8 mouse cellular contexts compared by ENCODE assay signal in the genomic region with DNA sequence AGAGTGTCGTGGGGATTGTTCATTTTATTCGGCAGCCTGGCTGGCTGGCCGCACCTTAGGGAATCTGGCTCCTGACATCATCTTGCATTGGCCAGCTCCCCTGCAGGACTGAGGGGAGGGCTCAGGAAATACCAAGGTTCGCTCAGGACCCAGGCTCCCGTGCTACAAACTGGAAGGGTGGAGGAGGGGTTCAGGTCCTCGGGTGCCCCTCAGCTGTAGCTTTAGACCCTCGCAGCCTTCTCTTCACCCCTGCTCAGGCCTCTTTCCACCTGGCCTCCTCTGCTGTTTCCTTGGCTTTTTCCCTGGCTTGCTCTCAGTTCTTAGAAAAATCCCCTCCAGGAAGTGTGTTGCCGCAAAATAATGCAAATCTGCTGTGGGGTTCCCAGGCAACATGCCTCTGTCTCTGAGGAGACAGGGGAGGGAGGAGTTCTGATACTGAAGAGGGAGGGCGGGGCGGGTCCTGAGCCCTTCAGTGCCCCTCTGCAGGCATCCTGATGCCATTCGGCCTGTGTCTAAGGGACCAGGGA. TPM values are rescaled to one million over a fixed set of nuclear protein-coding genes. Genes with fewer than 3 reads are reported as not detected.
DNase-seq lines count a peak whose midpoint lies in the region; ATAC-seq and TF ChIP-seq lines count a peak whose summit lies in the region.

No protein-coding gene starts in this region.

- ATAC-seq in embryonic facial prominence, embryonic 12.5 days (ENCODE audit: insufficient number of reproducible peaks, insufficient read depth, low FRiP score, low TSS enrichment), result no peak
- ATAC-seq in intestine, embryonic 16.5 days, result no peak

- no peaks in the 10 kb centered on the region for H3K27me3 ChIP-seq in embryonic facial prominence, embryonic 12.5 days
- no peaks in the 10 kb centered on the region for H3K27me3 ChIP-seq in intestine, embryonic 16.5 days (replicated peaks; ENCODE audit: control insufficient read depth, insufficient read depth, low read length)
- no peaks in the 10 kb centered on the region for H3K27me3 ChIP-seq in small intestine, adult 2 months (ENCODE audit: control insufficient read depth, insufficient read depth, low read length)

- intact Hi-C loops in left cerebral cortex, postnatal 4 days (cut with DNase I), result loop anchor here (10.0 kb wide), 1 partner anchor 56 kb away; a partner anchor contains a TSS
- intact Hi-C loops in left cerebral cortex, postnatal 25 days (cut with DNase I), result no loop called here

- TF ChIP-seq CTCF in small intestine, adult 2 months (IDR thresholded peaks at IDR 0.05; ENCODE audit: extremely low read depth, insufficient read length, insufficient replicate concordance, low read depth, low read length), result no peak

- DNase-seq in left cerebral cortex, postnatal 4 days, result peak; percentile 16
- no peak for DNase-seq in left cerebral cortex, postnatal 25 days (ENCODE audit: low spot score in 2 of 2)
- DNase-seq in right cerebral cortex, adult 2 months (ENCODE audit: low spot score in 2 of 2), result no peak
- DNase-seq in right cerebral cortex, adult 18-20 months, result no peak
- no peak for DNase-seq in layer of hippocampus, adult 9-11 months

- H3K9ac ChIP-seq in embryonic facial prominence, embryonic 12.5 days, result 0 out of 2 replicates have a peak overlapping the region, but pooled peaks have one; percentile 16
- H3K9ac ChIP-seq in intestine, embryonic 16.5 days (ENCODE audit: low read depth, low read length), result peak overlapping the region; percentile 51

- peak overlapping the region; percentile 81 for H3K27ac ChIP-seq in embryonic facial prominence, embryonic 12.5 days
- H3K27ac ChIP-seq in intestine, embryonic 16.5 days (ENCODE audit: low read length), result peak overlapping the region; percentile 85
- H3K27ac ChIP-seq in small intestine, adult 2 months (ENCODE audit: insufficient read depth, low read depth, low read length), result peak overlapping the region; percentile 90

- no peak for TF ChIP-seq POLR2A in small intestine, adult 2 months (IDR thresholded peaks at IDR 0.05; ENCODE audit: low read depth, low read length)

- no peak overlapping the region for H3K4me3 ChIP-seq in embryonic facial prominence, embryonic 12.5 days
- H3K4me3 ChIP-seq in intestine, embryonic 16.5 days (ENCODE audit: low read length), result no peak overlapping the region
- no peak overlapping the region; the same call in 1 of the 2 replicates for H3K4me3 ChIP-seq in small intestine, adult 2 months (ENCODE audit: low read depth, low read length)

- peaks cover 36% of the 10 kb centered on the region for H3K4me1 ChIP-seq in embryonic facial prominence, embryonic 12.5 days
- H3K4me1 ChIP-seq in intestine, embryonic 16.5 days (ENCODE audit: control insufficient read depth, insufficient read depth, low read length), result peaks cover 40% of the 10 kb centered on the region
- H3K4me1 ChIP-seq in small intestine, adult 2 months (ENCODE audit: control insufficient read depth, insufficient read depth, insufficient read length, low read length), result peaks cover 43% of the 10 kb centered on the region

- H3K9me3 ChIP-seq in embryonic facial prominence, embryonic 12.5 days, result no peaks in the 10 kb centered on the region
- H3K9me3 ChIP-seq in intestine, embryonic 16.5 days (ENCODE audit: control insufficient read depth, low read length), result no peaks in the 10 kb centered on the region

- no peaks in the 10 kb centered on the region for H3K36me3 ChIP-seq in embryonic facial prominence, embryonic 12.5 days
- H3K36me3 ChIP-seq in intestine, embryonic 16.5 days (ENCODE audit: control insufficient read depth, insufficient read depth, low read length), result no peaks in the 10 kb centered on the region
- H3K36me3 ChIP-seq in small intestine, adult 2 months (ENCODE audit: control insufficient read depth, insufficient read depth, low read length), result no peaks in the 10 kb centered on the region

- peak overlapping the region; percentile 37 for H3K4me2 ChIP-seq in embryonic facial prominence, embryonic 12.5 days (replicated peaks)
- peak overlapping the region; percentile 38 for H3K4me2 ChIP-seq in intestine, embryonic 16.5 days (ENCODE audit: low read depth, low read length)

- 7% methylated on average over 11 of the region's 11 CpGs for WGBS in embryonic facial prominence, embryonic 12.5 days
- WGBS in intestine, embryonic 16.5 days, result 15% methylated on average over 11 of the region's 11 CpGs
- WGBS in small intestine, adult 2 months, result 20% methylated on average over 11 of the region's 11 CpGs

RNA-seq across cellular contexts. Expression of a gene that starts 53.8 kb away (rescaled TPM):
- total RNA-seq in left cerebral cortex, postnatal 4 days (2021), result 10 to 100 TPM; 26.8 to 33.6 TPM
- total RNA-seq in left cerebral cortex, postnatal 25 days (2021), result 10 to 100 TPM; 28.5 to 31.7 TPM
- polyA plus RNA-seq in embryonic facial prominence, embryonic 12.5 days (2016; fragmentation: Nextera tagmentation; extraction: Ambion mirVana), result 76.8 and 78.3 TPM in 2 replicates
- 75.5 and 83.8 TPM in 2 replicates for polyA plus RNA-seq in intestine, embryonic 16.5 days (2015; fragmentation: Nextera tagmentation; extraction: Ambion mirVana)
- 171 and 272 TPM in 2 replicates for polyA plus RNA-seq in small intestine, adult 2 months (2012; rRNA removed)

RNA-seq across cellular contexts. Expression of a gene that starts 54.7 kb away (rescaled TPM):
- total RNA-seq in left cerebral cortex, postnatal 4 days (2021), result 100 to 1,000 TPM; 173 to 183 TPM
- total RNA-seq in left cerebral cortex, postnatal 25 days (2021), result 100 to 1,000 TPM; 144 to 145 TPM
- 435 and 447 TPM in 2 replicates for polyA plus RNA-seq in embryonic facial prominence, embryonic 12.5 days (2016; fragmentation: Nextera tagmentation; extraction: Ambion mirVana)
- 375 and 407 TPM in 2 replicates for polyA plus RNA-seq in intestine, embryonic 16.5 days (2015; fragmentation: Nextera tagmentation; extraction: Ambion mirVana)
- 13.8 and 17.3 TPM in 2 replicates for polyA plus RNA-seq in small intestine, adult 2 months (2012; rRNA removed)

Comparison
In these comparisons a context has a peak if more than half of its experiments do, and no peak if none do; other contexts are left out.
1. RNA of a gene that starts 54.7 kb away (polyA plus RNA-seq): 435 to 447 TPM in embryonic facial prominence, embryonic 12.5 days and 375 to 407 TPM in intestine, embryonic 16.5 days; 13.8 to 17.3 TPM in small intestine, adult 2 months; every median in the first group is over 10 times any median in the second.
2. Peak in every context shown above with its lines, with median percentiles within 50 percentile points of each other: H3K27ac ChIP-seq.